Mouse (Mus musculus): ENCODE measurements around the gene Prss43.

GRCm38 (mm10) chr9:110833021-110833420 lies 6.5 kb downstream of the Prss43 start:
- TF ChIP-seq CTCF (IDR thresholded peaks at IDR 0.05; ENCODE audit: extremely low read depth, insufficient read depth, insufficient read length, insufficient replicate concordance): no peak
- no peak for TF ChIP-seq POLR2A (IDR thresholded peaks at IDR 0.05; ENCODE audit: low read depth, low read length)
